Mouse (Mus musculus): Measurements from ENCODE around the gene Mvb12a.

Gene Mvb12a

DNA sequence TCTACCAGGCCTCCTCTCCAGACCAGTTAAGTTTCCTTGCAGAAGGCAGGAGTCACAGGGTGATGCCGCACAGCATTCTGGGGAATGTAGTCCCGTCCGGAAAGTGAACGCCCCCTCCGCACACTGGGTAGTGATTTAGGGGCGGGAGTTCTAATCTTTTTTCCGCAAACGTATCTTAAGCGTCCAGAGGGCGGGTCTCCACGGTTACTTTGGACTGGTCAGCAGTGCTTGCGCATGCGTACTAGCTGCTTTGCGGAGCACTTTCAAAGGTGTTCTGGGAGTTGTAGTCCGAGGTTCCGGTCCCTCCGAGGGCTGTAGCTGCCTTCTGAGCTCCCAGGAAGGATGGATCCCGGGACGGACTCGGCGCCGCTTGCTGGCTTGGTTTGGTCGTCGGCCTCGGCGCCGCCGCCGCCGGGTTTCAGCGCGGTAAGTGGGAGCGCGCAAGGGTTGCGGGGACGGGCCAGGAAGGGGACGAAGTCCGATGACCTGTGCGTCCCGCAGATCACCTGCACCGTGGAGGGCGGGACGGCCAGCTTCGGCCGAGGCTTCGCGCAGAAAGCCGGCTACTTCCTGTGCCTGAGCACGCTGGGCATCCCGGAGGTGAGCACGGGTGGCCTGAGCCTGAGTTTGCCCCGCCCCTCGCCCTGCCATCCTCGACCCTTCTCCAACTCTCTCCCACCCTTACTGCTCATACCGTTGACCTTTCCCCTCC lies at the start of gene Mvb12a:
Mvb12a (plus strand) TSS at position 291 of the 712 bp plus-strand sequence.
- DNase-seq (ENCODE audit: low spot score): peak; percentile 100

DNA sequence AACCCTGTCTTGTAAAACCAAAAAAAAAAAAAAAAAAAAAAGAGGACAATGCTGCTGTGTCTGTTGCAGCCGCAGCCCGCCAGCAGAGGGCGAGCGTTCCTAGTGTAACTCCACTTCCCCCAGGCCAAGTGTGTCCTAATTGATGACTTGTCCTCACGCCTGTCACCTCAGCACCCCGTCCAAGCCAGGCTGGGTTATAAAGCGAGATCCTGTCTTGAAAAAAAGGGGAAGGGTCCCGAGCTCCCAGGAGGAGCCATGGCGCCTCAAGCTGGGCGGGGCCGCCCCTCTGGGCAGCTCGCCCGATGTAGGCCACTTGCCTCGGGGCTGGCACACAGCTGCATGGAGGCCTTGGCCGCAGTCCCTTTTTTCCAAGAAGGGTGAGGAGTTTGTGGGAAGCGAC lies 47.7 kb upstream of the Mvb12a start:
- DNase-seq (ENCODE audit: low spot score): peak; percentile 94

DNA sequence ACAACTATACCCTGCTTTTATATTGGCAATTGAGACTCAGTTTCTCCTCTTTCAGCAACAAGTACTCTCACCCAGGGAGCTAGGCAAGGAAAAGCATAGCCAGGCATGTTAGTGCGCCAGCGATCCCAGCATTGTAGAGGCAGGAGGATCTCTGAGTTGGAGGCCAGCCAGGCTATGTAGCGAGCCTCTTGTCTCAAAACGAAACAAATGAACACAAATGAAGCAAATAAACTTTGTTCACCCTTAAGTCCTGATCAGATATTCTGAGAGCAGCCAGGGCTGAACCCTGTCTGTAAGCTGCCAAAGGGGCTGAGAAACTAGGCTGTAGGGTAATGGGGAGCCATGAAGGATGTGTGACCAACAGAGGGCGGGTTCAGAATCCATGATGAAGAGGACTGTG lies 46.9 kb upstream of the Mvb12a start:
- peak; percentile 53 for DNase-seq (ENCODE audit: low spot score)

DNA sequence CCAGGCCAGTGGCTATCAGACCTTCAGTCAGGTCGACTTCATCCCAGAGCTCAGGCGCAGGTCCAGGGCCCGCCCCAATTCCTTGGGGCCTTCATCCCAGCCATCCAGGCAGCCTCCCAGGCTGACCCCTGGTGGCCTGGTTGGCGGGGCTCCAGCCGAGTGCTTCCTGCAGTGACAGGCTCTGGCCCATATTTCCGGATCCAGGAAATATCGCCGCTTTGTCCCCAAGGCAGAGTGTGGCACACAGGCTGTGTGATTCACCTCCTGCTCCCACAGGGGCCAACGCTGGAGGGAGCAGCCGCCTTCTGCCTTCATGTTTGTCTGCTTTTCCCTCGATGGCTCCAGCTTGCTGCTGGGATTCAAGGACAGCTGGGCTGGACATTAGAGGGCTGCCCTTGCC lies 46.2 kb upstream of the Mvb12a start:
- peak; percentile 97 for DNase-seq (ENCODE audit: low spot score)

- no peak for DNase-seq (ENCODE audit: low spot score)
Measured at GRCm38 (mm10) chr8:71497077-71497645, 45.6 kb upstream of the Mvb12a start.

DNA sequence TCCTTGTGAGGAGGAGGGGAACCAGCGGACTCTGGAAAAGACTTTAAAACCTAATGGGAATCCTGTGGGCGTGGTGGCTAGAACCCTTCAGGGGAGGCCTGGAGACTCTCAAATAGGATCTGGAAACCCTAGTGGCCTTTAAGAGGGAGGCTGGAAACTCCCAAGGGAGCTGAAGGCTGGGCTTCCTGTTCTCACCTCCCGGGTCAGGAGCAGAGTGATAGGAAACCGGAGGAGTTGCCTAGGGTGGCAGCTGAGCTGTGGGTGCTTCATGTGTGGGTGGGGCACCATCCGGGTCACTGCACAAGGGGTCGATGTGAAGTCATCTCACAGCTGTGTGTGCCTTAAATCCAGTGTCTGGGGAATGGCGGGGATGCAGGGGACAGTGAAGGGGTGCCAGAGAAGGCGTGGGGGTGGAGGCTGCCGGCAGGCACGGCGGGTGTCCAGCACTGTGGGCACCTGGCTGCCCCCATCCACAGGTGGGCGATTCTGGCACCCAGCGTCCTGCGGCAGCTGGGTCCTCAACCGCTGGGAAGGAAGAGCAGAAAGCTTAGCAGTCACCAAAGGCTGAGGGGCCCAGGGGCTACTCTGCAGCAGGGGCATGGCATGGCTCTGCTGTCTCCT lies 44.7 kb upstream of the Mvb12a start:
- peak; percentile 93 for DNase-seq (ENCODE audit: low spot score)

DNA sequence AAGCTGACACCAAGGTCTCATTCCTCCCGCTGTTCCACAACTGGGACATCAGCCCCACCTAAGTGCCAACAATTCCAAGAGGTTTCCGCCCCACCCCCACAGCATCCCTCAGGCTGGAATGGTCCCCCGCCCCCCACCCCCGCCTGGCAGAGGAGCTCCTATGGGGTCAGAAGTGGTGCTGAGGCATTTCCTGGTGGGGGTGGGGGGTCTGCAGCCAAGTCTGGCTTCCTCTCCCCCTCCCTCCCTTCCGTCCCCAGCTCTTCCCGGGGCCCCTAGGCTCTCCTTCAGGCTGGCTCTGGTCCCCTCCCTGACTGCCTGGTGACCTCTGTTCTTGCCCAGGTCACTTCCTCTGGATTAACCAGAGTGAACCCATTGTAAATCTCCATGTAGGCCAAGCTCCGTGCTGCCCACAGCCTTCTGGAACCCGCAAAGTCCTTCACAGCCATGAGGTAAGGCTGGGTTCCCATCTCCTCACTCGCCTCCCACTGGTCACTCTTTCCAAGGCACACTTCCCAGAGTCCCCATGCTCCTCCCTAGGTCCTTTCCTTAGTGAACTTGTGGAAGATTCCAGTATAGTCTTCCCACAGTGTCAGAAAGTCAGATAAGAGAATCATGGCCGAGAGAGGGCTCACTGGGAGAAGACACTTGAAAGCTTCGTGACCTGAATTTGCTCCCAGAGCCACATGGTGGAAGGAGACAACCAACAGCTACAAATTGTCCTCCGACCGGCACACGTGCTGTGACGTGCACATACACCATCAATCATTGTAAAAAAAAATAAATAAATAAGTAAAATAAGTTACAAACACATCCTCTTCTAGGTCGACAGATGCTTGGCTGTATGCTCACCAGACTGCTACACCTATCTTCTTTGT lies 43.7 kb upstream of the Mvb12a start:
- DNase-seq (ENCODE audit: low spot score): no peak

GRCm38 (mm10) chr8:71504349-71504748 lies 38.4 kb upstream of the Mvb12a start:
- DNase-seq (ENCODE audit: low spot score): no peak

GRCm38 (mm10) chr8:71505326-71505725 lies 37.4 kb upstream of the Mvb12a start:
- DNase-seq (ENCODE audit: low spot score): no peak

GRCm38 (mm10) chr8:71505979-71506378 lies 36.7 kb upstream of the Mvb12a start:
- peak; percentile 68 for DNase-seq (ENCODE audit: low spot score)

DNA sequence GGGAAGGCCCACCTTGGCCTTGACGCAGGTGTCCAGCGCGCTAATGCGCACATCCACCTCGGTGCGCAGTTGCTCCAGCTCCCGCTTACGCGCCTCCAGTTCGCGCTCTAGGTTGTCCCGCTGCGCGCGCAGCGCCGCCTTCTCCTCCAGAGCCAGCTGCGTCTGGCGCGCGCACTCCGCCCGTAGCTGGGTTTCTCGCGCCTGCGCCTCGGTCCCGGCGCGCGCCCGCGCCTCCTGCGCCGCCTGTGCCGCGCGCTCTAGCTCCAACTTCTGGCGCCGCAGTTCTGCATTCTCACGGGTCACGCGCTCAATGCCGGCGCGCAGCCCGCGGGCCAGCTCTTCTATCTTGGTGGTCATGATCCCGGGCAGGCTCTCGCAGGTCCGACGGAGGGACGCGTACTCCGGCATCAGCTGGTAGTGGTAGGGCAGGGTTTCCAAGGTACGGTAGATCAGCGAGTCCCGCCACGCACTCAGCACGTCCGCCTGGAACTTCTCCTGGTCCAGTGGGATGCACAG lies 35.1 kb upstream of the Mvb12a start:
- DNase-seq (ENCODE audit: low spot score): peak; percentile 85

GRCm38 (mm10) chr8:71509316-71509715 lies 33.4 kb upstream of the Mvb12a start:
- DNase-seq (ENCODE audit: low spot score): peak; percentile 61

GRCm38 (mm10) chr8:71511644-71512043 lies 31.1 kb upstream of the Mvb12a start, which contains the start of gene Plvap:
Gene Plvap (minus strand): TSS chr8:71511752.
- DNase-seq (ENCODE audit: low spot score): no peak

DNA sequence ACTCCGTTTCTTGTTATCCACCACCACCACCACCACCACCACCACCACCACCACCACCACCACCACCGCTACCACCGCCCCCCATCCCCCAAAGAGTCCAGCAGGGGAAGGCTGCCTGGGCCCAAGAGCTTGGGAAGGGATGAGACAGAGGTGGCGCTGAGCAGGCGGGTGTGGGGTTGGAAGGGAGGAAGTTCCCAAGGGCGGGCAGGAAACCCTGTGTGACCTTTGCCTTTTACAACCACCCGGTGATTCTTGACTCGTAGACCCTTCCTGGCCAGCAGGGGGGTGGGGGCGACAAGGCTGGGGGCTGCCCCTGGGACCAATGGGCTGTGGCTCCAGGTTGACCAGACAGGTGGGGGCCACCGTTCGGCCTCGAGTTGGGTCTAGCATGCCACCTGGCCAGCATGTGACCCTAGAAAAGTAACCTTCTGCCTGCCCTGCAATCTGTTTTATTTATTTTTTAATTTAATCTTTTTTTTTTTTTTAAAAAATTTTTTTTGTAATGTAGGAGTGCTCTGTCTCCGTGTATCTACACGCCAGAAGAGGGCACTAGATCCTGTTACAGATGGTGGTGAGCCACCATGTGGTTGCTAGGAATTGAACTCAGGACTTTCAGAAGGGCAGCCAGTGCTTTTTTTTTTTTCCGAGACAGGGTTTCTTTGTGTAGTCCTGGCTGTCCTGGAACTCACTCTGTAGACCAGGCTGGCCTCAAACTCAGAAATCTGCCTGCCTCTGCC lies 29.5 kb upstream of the Mvb12a start:
- no peak for DNase-seq (ENCODE audit: low spot score)

DNA sequence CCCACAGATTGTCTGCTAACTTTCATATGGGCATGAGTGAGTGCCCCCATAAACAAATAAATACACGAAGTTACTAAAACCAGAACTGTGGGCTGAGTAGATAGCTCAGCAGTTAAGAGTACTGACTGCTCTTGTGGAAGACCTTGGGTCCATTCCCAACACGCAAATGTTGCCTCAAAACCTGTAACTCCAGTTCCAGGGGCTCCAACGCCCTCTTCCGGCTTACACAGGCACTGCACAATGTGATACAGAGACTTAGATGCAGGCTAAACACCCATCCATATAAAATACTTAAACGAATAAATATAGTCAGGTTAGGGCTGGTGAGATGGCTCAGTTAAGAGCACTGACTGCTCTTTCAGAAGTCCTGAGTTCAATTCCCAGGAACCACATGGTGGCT lies 27.7 kb upstream of the Mvb12a start:
- no peak for DNase-seq (ENCODE audit: low spot score)

DNA sequence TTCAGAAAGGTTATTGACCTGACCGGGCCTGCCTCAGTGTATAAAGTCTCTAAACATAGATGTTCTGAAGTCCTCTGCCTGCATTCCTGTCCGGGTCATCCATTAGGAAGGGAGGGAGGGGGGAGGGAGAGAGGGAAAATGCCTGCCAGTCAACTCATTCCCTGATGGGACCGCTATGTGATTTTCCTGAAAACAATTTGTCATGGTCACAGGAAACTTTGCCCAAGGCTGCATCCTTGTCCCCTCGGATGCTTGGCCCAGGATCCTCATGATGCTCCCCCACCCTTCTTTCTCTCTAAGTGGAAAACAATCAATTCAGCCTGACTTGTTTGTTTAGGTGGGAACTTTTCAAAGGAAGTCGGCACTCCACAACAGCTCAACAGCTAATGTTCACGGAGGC lies 25.9 kb upstream of the Mvb12a start:
- no peak for DNase-seq (ENCODE audit: low spot score)

- DNase-seq (ENCODE audit: low spot score): peak; percentile 90
Measured at GRCm38 (mm10) chr8:71519037-71519825, 23.5 kb upstream of the Mvb12a start.

- peak; percentile 99 for DNase-seq (ENCODE audit: low spot score)
Measured at GRCm38 (mm10) chr8:71521634-71522033, 21.1 kb upstream of the Mvb12a start.

GRCm38 (mm10) chr8:71525226-71526050 lies 17.3 kb upstream of the Mvb12a start, which contains the start of gene Ccdc194:
Gene Ccdc194 (minus strand): TSS chr8:71525711.
- no peak for DNase-seq (ENCODE audit: low spot score)

DNA sequence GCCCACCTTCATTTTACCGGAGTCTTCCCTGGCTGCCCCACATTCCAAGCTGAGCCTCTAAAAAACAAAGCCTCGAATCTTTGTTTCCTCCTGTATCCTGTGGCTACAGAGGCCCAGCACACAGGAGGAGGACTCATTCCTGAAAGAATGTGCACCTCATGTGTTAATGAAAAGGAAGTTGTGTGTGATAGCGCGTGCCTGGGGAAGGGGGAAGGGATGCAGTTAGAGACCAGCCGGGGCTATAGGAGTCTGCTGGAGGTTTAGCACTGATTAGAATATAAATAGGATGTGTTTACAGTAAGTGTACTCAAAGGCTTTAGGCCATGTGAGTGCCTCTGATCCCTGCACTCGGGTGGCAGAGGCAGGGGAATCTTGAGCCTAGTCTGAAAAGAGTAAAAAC lies 16.4 kb upstream of the Mvb12a start:
- DNase-seq (ENCODE audit: low spot score): no peak
